Mouse (Mus musculus): ENCODE data around the gene Npffr2. TPM values are rescaled to one million over a fixed set of nuclear protein-coding genes. Genes with fewer than 3 reads are reported as not detected.

Npffr2 gene
- total RNA-seq, 1 experiment from 2014 or later, result not detected

- ATAC-seq (ENCODE audit: extremely low read depth, insufficient number of reproducible peaks, low FRiP score, poor library complexity, severe bottlenecking), result no peak
Measured at GRCm38 (mm10) chr5:89631599-89631998, 104.4 kb downstream of the Npffr2 start.

Other genes starting within 250 kb of the Npffr2 start
- gene Gc, start 69.5 kb upstream of the Npffr2 start, total RNA-seq (2017), result not detected in 2 replicates